Mouse (Mus musculus) G1E (cell line): ENCODE measurements around the gene Got2.

Experiments
- CTCF ChIP-seq: IDR thresholded peaks from 2 replicates; pipeline ENCODE4 v1.5.1; 2012; ENCODE audit warnings: low read depth, low read length, inconsistent platforms, mixed read lengths
- GATA1 ChIP-seq: IDR thresholded peaks from 2 replicates; pipeline ENCODE4 v1.6.1; 2012; ENCODE audit warnings: borderline replicate concordance, low read length, inconsistent platforms, mixed read lengths
- GATA2 ChIP-seq: IDR thresholded peaks from 2 replicates; pipeline ENCODE4 v1.6.1; 2012; ENCODE audit warnings: low read depth, low read length, inconsistent platforms, borderline replicate concordance
- POLR2AphosphoS5 ChIP-seq: IDR thresholded peaks from 2 replicates; pipeline ENCODE4 v1.6.1; 2012; ENCODE audit warnings: low read depth, low read length, inconsistent platforms; ENCODE audit not compliant: insufficient replicate concordance

DNA sequence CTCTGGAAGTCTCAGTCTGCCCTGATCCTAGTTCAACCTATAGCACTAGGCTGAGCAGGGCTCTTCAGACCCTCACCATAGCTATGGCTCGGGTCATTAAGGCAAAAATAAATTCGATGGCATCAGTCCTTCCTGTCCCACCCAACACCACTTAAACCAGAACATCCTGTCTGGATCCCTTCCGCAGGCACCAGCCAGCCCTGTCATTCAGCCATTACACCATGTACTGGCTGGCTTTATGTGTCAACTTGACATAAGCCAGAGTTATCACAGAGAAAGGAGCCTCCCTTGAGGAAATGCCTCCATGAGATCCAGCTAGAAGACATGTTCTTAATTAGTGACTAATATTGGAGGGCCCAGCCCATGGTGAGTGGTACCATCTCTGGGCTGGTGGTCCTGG is 65.6 kb downstream of the Got2 start:
- TF ChIP-seq GATA1 (no peak), CTCF (no peak), POLR2AphosphoS5 (no peak), GATA2 (no peak)
